Mouse (Mus musculus) liver, embryonic 16.5 days (tissue): Measurements from ENCODE around the gene Agtr1a. TPM values are rescaled to one million over a fixed set of nuclear protein-coding genes. Genes with fewer than 3 reads are reported as not detected.

Experiments
- ATAC-seq: fragments of 200-750 bp; cut with Nextera tagmentation; 2 replicates; pipeline ENCODE4 v1.8.0; 2017; ENCODE audit warnings: low read depth, mild to moderate bottlenecking, moderate number of reproducible peaks, moderate library complexity
- H3K27ac ChIP-seq: fragments of 300-500 bp; sonication (generic); 2 replicates; pipeline ENCODE4 v1.5.1; 2014; ENCODE audit warnings: mild to moderate bottlenecking, low read length
- H3K27me3 ChIP-seq: fragments of 300-500 bp; sonication (generic); 2 replicates; pipeline ENCODE4 v1.6.1; 2014; ENCODE audit warnings: low read depth, low read length, mixed read lengths; ENCODE audit not compliant: control insufficient read depth, insufficient read depth
- H3K36me3 ChIP-seq: fragments of 300-500 bp; sonication (generic); 2 replicates; pipeline ENCODE4 v1.6.1; 2014; ENCODE audit warnings: mild to moderate bottlenecking; ENCODE audit not compliant: control insufficient read depth, insufficient read depth
- H3K4me1 ChIP-seq: fragments of 300-500 bp; sonication (generic); 2 replicates; pipeline ENCODE4 v1.6.1; 2014; ENCODE audit warnings: low read depth, low read length, mixed read lengths; ENCODE audit not compliant: control insufficient read depth
- H3K4me2 ChIP-seq: fragments of 300-500 bp; sonication (generic); 2 replicates; pipeline ENCODE4 v1.6.1; 2014; ENCODE audit warnings: low read depth, low read length, mixed read lengths
- H3K4me3 ChIP-seq: fragments of 300-500 bp; sonication (generic); 2 replicates; pipeline ENCODE4 v1.5.1; 2014; ENCODE audit warnings: low read depth, mild to moderate bottlenecking, low read length
- H3K9ac ChIP-seq: fragments of 300-500 bp; sonication (generic); 2 replicates; pipeline ENCODE4 v1.6.1; 2014; ENCODE audit warnings: low read depth, low read length
- H3K9me3 ChIP-seq: fragments of 300-500 bp; sonication (generic); replicated peaks from 2 replicates; pipeline ENCODE4 v1.6.1; 2016; ENCODE audit warnings: low read length; ENCODE audit not compliant: control insufficient read depth
- WGBS: fragments of 180-500 bp; shearing (Covaris S2); extraction: QIAGEN DNeasy Blood & Tissue Kit; methylation state at CpG from one replicate; pipeline ENCODE4 v1.1.7; 2014; ENCODE audit not compliant: insufficient replicate concordance; 5-methylcytosine and 5-hydroxymethylcytosine counted together
- polyA plus RNA-seq: library from polyadenylated mRNA; unstranded; fragments of >200 nt; fragmentation: Nextera tagmentation; extraction: Ambion mirVana; gene quantifications from 2 replicates; pipeline ENCODE4 v1.2.1, GENCODE M21; 2015

Gene Agtr1a
- polyA plus RNA-seq = 13.6 and 19.5 TPM in 2 replicates

- Histone ChIP-seq H3K9ac (peak within 1 kb of the TSS; percentile 18), H3K4me1 (no peaks in the 10 kb centered on the region; the same call in 1 of the 2 replicates), H3K36me3 (no peaks in the 10 kb centered on the region), H3K4me3 (peak within 1 kb of the TSS; percentile 48), H3K27ac (no peak within 1 kb of the TSS), H3K9me3 (no peaks in the 10 kb centered on the region), H3K27me3 (no peaks in the 10 kb centered on the region), H3K4me2 (peak within 1 kb of the TSS; percentile 8)
- 2% methylated on average over 33 of the region's 33 CpGs for WGBS
- ATAC-seq = peak; percentile 82
Measured at GRCm38 (mm10) chr13:30336148-30336801, at the start of gene Agtr1a. Gene Agtr1a (plus strand): TSS chr13:30336441.

DNA sequence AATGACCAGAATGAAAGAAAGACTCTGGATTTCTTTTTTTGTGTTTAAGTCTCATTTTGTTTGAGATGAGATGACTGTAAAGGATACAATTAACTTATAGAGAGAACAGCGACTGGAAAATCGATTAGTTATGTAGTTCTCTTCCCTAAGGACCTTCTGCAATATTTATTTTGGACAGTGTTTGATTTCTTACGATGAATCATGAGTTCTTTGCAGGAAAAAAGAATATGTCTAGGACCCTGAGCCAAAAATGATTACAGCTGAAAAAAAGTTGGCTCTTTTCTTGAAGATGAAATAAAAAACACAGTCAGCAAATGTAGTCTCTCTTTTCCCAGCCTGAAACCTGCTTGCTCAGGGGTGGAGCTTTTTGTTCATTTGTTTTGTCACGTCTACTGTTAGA is 26.0 kb upstream of the Agtr1a start:
- Histone ChIP-seq H3K27ac (no peak overlapping the region), H3K4me2 (no peak overlapping the region), H3K4me1 (no peaks in the 10 kb centered on the region), H3K36me3 (no peaks in the 10 kb centered on the region), H3K27me3 (no peaks in the 10 kb centered on the region), H3K9me3 (no peaks in the 10 kb centered on the region), H3K9ac (no peak overlapping the region), H3K4me3 (no peak overlapping the region)
- 71% methylated on average over 4 of the region's 4 CpGs for WGBS
- ATAC-seq = no peak

GRCm38 (mm10) chr13:30324669-30325346 is 11.4 kb upstream of the Agtr1a start:
- Histone ChIP-seq H3K36me3 (no peaks in the 10 kb centered on the region), H3K27me3 (no peaks in the 10 kb centered on the region), H3K9me3 (no peaks in the 10 kb centered on the region), H3K9ac (no peak overlapping the region), H3K27ac (no peak overlapping the region), H3K4me1 (no peaks in the 10 kb centered on the region), H3K4me2 (no peak overlapping the region), H3K4me3 (no peak overlapping the region)
- ATAC-seq = no peak
- WGBS = 68% methylated on average over 11 of the region's 11 CpGs

- Histone ChIP-seq H3K36me3 (no peaks in the 10 kb centered on the region), H3K9ac (no peak overlapping the region), H3K9me3 (no peaks in the 10 kb centered on the region), H3K27ac (no peak overlapping the region), H3K4me2 (no peak overlapping the region), H3K4me1 (no peaks in the 10 kb centered on the region), H3K27me3 (no peaks in the 10 kb centered on the region), H3K4me3 (no peak overlapping the region)
- no peak for ATAC-seq
- WGBS = 58% methylated on average over 5 of the region's 5 CpGs
Measured at GRCm38 (mm10) chr13:30331061-30331460, 5.2 kb upstream of the Agtr1a start.

GRCm38 (mm10) chr13:30331851-30332250 is 4.4 kb upstream of the Agtr1a start:
- no peak overlapping the region for H3K4me3 ChIP-seq
- no peaks in the 10 kb centered on the region for H3K4me1 ChIP-seq
- ATAC-seq = no peak
- H3K9me3 ChIP-seq = no peaks in the 10 kb centered on the region
- H3K27ac ChIP-seq = no peak overlapping the region
- H3K27me3 ChIP-seq = no peaks in the 10 kb centered on the region
- no peaks in the 10 kb centered on the region for H3K36me3 ChIP-seq
- H3K4me2 ChIP-seq = no peak overlapping the region
- 59% methylated on average over 6 of the region's 6 CpGs for WGBS
- H3K9ac ChIP-seq = no peak overlapping the region

DNA sequence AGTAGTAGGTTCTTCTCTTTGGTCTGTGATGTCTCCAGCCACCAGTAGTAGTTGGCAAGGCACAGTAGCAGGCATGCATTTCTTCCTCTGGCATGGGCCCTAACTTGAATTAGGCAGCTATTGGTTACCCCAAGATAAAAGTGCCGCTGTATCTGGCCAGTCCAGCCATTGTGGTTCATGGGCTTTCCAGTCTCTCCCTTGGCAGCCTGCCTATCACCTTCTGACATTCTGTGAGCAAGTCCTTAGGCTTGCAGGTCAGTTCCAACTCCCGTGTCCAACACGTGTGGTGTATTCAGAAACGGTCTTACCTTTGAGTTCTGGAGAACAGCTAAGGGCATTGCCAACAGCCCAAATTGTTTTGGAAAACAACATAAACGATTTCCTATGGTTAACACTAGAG is 3.7 kb upstream of the Agtr1a start:
- Histone ChIP-seq H3K27ac (no peak overlapping the region), H3K4me3 (no peak overlapping the region), H3K4me2 (no peak overlapping the region), H3K9me3 (no peaks in the 10 kb centered on the region), H3K4me1 (no peaks in the 10 kb centered on the region), H3K9ac (no peak overlapping the region), H3K36me3 (no peaks in the 10 kb centered on the region), H3K27me3 (no peaks in the 10 kb centered on the region)
- peak; percentile 59 for ATAC-seq
- 42% methylated on average over 5 of the region's 5 CpGs for WGBS

DNA sequence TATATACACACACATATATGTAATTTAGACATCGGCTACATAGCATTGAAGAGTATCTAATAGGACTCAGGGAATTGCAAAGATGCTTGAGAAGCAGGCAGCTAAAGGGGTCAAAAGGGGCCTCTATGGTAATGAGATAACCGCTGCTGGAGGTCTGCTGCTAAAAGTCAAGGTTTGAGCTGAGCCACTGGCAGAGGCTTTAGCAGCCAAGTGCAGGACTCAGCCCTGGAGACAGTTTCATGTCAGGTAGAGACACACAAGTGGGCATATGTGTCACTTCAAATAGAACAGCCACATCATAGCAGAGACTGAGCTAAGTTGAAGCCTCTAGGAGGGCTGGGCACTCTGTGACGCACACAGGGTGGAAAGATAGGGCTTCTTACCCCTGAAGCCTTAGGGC is 1.6 kb upstream of the Agtr1a start:
- H3K27ac ChIP-seq = no peak overlapping the region
- no peak for ATAC-seq
- no peak overlapping the region for H3K9ac ChIP-seq
- no peaks in the 10 kb centered on the region for H3K36me3 ChIP-seq
- no peaks in the 10 kb centered on the region for H3K9me3 ChIP-seq
- H3K4me2 ChIP-seq = no peak overlapping the region
- no peaks in the 10 kb centered on the region for H3K27me3 ChIP-seq
- H3K4me1 ChIP-seq = no peaks in the 10 kb centered on the region
- H3K4me3 ChIP-seq = no peak overlapping the region
- WGBS = 53% methylated on average over 3 of the region's 3 CpGs

DNA sequence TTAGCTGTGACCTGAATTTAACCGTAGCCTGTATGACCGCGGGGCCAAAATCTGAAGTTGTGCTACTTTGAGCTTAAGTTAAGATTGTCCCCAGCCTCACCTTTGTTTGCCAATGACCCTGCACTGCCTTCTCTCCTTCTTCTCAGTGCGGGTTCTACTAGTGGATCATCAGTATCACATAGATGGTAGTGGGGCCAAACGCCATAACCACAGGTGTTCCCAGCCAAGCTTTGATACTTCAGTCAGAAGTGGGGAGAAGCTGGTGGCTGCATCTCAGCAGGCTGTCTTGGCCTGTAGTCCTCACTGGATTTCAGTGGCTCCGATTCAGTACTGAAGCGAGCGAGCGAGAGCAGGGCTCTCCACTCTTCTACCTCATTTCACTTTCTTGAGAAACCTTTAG is 672 bp downstream of the Agtr1a start:
- Histone ChIP-seq H3K9ac (peak overlapping the region; percentile 18), H3K27me3 (no peaks in the 10 kb centered on the region), H3K9me3 (no peaks in the 10 kb centered on the region), H3K36me3 (no peaks in the 10 kb centered on the region), H3K4me1 (no peaks in the 10 kb centered on the region; the same call in 1 of the 2 replicates), H3K27ac (no peak overlapping the region), H3K4me3 (peak overlapping the region; percentile 48), H3K4me2 (peak overlapping the region; percentile 8)
- ATAC-seq = no peak
- WGBS = 27% methylated on average over 9 of the region's 9 CpGs

DNA sequence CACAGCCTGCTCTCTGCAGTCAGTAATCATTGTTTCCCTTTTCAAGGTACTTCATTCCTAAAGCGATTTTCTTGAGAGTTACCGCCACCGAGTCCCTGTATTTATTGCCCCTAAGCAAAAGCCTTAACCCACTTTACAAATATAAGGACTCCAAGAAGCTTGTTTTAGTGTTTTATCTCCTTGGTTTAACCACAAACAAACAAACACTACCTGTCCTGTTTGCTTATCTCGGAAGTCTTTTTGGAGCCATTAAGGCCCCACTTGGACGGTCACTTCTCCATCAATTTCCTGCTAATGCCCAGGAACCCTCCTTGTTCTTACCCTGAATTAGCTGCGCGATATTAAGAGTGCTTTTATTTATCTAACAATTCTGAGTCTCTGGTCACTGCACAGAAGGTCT is 1.4 kb downstream of the Agtr1a start:
- no peak for ATAC-seq
- Histone ChIP-seq H3K36me3 (no peaks in the 10 kb centered on the region), H3K9ac (no peak overlapping the region), H3K4me3 (peak overlapping the region; percentile 48), H3K4me1 (no peaks in the 10 kb centered on the region; the same call in 1 of the 2 replicates), H3K27ac (no peak overlapping the region), H3K27me3 (no peaks in the 10 kb centered on the region), H3K9me3 (no peaks in the 10 kb centered on the region), H3K4me2 (peak overlapping the region; percentile 8)
- 37% methylated on average over 7 of the region's 7 CpGs for WGBS
